Mouse (Mus musculus) brain, embryonic 14.5 days (tissue): ENCODE results near the gene Auts2. TPM values are rescaled to one million over a fixed set of nuclear protein-coding genes. Genes with fewer than 3 reads are reported as not detected.

ENCODE experiments used
- DNase-seq: peaks from one replicate; pipeline ENCODE4 v3.0.0-alpha.2; 2011; ENCODE audit warnings: low read depth
- CTCF ChIP-seq: fragments of 200-500 bp; IDR thresholded peaks from 2 replicates; pipeline ENCODE4 v1.5.1; 2012; ENCODE audit warnings: inconsistent platforms, mild to moderate bottlenecking, moderate library complexity, borderline replicate concordance; ENCODE audit not compliant: insufficient read depth, insufficient read length; ENCODE audit errors: extremely low read depth
- POLR2A ChIP-seq: fragments of 200-500 bp; IDR thresholded peaks from 2 replicates; pipeline ENCODE4 v1.6.1; 2012; ENCODE audit warnings: mild to moderate bottlenecking, inconsistent platforms, borderline replicate concordance; ENCODE audit not compliant: poor library complexity, insufficient read depth, insufficient read length, severe bottlenecking; ENCODE audit errors: extremely low read depth
- polyA plus RNA-seq: library from polyadenylated mRNA; depleted of rRNA; stranded (reverse); fragments of >200 nt; gene quantifications from 2 replicates; pipeline ENCODE4 v1.2.3, GENCODE M21; 2012

Gene Auts2
- polyA plus RNA-seq, 1 experiment: 122 TPM

GRCm38 (mm10) chr5:131922759-131923158 lies 620.4 kb downstream of the Auts2 start:
- TF ChIP-seq POLR2A (no peak), CTCF (no peak)
- peak; percentile 51 for DNase-seq

GRCm38 (mm10) chr5:131922118-131922517 lies 621.0 kb downstream of the Auts2 start:
- DNase-seq: no peak
- TF ChIP-seq CTCF (no peak), POLR2A (no peak)

DNA sequence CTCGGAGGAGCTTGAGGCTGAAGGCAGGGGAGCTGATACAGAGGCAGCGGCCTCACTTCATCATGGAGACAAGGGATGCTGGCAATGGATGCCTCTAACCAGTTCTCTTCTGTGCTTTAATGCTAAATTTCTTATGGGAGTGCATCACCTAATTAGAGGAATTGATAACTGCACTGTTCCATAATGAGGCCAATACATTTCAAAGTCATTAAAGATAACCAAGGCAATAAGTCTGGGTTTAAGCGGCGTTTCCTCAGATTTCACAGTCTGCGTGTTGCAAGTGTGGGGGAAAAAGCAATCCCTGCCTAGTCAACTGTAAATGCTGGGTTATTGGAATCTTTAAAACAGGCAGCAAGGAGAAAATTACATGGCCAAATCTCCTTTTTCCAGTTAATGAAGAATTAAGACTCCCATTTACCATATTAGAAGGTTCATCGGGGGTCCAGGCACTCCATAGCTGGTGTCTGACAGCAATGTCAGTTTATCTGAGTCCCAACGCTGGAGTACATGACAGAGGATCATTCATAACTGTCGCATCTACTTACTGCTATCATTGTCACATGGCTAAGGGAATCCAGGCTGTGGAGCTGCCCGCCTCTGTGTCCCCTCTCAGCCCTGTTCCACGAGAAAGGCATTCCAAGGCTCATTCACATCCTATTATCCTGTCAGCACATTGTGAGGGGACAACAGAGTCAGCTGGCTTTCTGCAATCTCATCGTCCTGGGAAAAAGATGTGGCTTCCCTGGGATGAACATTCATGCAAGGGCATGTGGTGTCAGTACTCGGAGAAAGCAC lies 623.0 kb downstream of the Auts2 start:
- TF ChIP-seq POLR2A (no peak), CTCF (no peak)
- peak; percentile 57 for DNase-seq

DNA sequence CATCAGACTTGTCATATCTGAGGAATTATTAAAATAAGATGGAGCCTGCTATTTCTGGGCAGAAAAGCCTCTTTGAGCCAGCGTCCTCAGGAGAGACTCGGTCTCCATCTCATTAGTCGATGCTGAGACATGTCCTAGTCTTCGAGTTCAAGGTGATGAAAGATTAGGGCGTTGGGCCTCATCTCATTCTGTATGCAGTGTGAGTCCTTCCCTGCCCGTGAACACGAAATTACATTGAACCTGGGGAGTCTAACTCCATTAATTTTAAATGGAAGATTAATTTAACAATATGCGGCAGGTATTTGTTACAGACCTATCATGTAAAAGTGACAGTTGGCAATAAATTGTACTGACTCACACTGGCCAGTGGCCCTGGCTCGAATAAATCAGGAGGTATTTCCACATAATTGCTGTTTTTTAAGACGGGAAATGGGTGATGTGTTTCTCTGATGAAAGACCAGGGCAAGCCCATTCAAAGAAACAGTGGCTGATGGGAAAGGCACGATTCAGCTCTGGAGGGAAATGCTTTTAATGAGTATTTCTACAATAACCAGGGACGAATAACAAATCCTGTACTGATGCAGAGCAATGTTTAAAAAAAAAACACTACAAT lies 626.2 kb downstream of the Auts2 start:
- TF ChIP-seq CTCF (no peak), POLR2A (no peak)
- DNase-seq: peak; percentile 84

DNA sequence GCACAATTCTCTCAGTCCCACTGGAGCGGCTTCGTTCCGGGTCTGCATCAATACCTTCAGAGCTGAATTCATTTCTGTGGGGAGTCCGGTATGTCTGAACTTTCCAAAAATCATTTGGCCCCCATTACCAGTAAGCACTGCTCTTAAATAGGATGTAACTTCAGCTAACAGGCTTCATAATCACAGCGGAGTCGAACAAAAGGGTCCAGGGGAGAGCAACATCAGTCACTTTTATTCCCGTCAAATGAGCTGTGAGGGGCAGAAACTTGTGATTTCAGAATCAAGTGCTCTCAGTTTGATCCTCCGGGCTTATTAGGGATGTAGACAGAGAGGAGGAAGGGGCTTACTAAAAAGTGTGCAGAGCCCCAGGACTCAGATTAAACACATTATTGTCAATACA lies 629.6 kb downstream of the Auts2 start:
- DNase-seq: peak; percentile 81

GRCm38 (mm10) chr5:131912983-131913382 lies 630.2 kb downstream of the Auts2 start:
- no peak for TF ChIP-seq CTCF
- no peak for TF ChIP-seq POLR2A
- DNase-seq: no peak

More for the DNA sequence above, 629.6 kb downstream of the Auts2 start:
- TF ChIP-seq POLR2A (no peak), CTCF (no peak)

DNA sequence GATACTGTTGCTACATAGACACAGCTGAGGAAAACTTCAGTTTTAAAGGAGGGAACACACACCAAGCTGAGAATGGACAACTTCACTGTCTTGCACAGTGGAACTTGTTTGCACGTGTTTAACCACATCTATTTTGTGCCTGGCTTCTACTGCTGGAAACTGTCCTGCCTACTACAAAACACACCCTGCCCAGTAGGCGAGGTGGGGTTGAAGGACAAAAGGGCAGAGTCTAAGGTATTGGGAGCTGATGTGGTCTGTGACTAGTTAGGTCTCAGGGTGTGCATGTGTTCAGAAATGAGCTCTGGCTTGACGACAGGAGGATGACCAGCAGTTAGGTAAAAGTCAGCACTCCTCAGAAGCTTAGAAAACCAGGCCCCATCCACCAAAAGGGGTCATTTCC lies 636.8 kb downstream of the Auts2 start:
- TF ChIP-seq CTCF (no peak), POLR2A (no peak)
- DNase-seq: no peak

GRCm38 (mm10) chr5:131904478-131904877 lies 638.7 kb downstream of the Auts2 start:
- TF ChIP-seq POLR2A (no peak), CTCF (no peak)
- no peak for DNase-seq

DNA sequence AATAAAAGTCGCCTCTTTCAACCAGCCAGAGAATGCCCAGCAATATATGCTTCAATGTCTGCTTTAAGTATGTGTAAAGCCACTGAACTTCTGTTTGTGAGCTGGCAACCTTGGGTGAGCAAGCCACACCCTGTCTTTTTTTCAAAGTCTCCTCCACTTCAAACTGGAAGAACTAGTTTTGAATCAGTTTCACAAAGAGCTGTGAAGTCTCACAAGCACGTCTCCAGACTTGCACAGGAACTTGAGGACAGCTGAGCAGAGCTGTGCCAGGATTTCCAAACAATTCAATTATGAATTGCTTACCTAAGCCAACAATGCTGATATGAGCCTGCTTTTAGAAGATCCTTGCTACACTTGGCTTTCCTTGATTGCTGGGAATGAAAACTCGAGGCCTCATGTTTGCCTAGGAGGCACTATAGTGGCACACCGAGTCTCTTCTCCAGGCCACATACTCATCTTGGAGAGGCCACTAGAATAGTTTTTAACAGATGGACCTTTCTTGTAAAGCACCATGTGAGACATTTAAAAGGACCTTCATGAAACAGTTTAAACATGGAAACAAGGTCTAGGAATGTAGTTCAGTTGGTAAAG lies 645.0 kb downstream of the Auts2 start:
- DNase-seq: no peak
- no peak for TF ChIP-seq CTCF
- TF ChIP-seq POLR2A: no peak

DNA sequence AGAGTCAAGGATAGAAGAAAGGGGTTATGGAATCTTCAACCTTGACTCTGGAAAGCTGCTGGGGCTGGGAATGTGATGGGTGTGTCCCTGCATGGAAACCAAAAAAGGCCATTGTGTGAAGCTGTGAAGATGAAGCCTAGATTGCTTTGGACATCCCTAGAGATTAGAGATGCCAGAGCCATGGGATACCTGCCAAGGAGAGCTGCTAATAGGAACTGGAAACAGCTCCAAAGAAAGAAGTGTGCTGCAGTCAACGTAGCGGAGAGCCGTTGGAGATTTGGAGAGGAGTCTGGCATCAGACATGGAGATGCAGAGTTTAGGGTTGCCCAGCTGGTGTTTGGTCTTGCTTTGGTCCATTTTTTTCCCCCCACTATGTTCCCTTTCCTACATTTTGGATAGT lies 656.5 kb downstream of the Auts2 start:
- peak; percentile 42 for DNase-seq
- no peak for TF ChIP-seq POLR2A
- no peak for TF ChIP-seq CTCF

- TF ChIP-seq POLR2A (no peak), CTCF (no peak)
- DNase-seq: no peak
Observed at GRCm38 (mm10) chr5:131876569-131876968, 666.6 kb downstream of the Auts2 start.

DNA sequence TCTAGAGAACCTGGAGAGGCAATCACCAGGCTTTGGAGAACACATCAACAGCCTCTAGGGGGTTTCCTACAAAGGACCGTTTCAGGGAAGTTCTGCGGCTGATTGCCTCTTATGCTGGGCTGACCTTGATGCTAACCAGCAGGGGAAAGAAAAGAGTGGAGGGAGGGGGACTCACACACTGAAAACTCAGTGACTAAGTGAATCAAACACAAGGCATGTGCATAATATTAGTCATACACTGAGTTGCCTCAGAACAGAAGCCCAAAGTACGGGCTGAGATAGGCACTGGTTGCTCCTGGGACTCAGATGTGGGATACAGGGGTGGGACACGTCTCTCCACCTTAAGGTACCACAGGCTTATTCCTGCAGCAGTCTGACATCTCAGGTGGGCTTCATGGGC lies 667.2 kb downstream of the Auts2 start:
- DNase-seq: no peak
- TF ChIP-seq CTCF (no peak), POLR2A (no peak)

- peak; percentile 73 for DNase-seq
- TF ChIP-seq POLR2A: no peak
- no peak for TF ChIP-seq CTCF
Observed at GRCm38 (mm10) chr5:131873116-131873515, 670.0 kb downstream of the Auts2 start.

DNA sequence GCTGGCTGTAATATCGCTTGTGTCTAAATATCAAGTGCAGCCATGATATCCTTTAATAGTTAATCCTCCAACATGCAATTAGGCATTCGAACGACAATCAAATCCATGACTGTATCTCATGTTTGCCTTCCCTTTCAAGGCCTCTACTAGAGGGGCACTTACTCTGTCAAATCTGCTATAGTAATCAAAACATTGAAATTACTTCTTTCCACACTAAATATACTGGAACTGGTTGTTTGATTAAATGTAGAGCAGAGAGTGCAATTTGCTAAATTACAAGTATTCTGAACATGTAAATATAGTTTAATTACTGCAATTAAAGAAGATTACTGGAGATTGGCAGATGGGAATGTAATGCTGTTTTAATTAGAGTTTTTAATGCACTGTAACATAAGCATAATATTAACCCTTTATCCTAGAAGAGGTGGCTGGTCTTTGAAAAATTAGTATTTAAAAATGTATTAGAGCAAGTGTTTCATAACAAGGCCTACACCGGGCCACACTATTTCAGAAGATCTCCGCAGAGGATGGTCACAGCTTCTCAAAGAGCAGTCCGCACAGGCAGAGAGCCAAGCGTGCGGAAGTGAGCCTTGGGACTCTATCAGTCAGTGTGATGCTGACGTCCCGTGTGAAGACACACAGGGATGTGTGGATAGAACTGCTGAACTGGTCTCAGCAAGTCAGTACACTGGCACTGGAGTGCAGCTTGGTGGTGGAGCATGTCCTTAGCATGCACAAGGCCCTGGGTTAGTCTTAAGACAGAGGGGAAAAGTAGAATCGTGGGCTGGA lies 673.2 kb downstream of the Auts2 start:
- TF ChIP-seq POLR2A (no peak), CTCF (no peak)
- DNase-seq: peak; percentile 88

- TF ChIP-seq CTCF (no peak), POLR2A (no peak)
- DNase-seq: peak; percentile 91
Observed at GRCm38 (mm10) chr5:131865200-131865599, 677.9 kb downstream of the Auts2 start.
